Mouse (Mus musculus) forebrain, embryonic 15.5 days (tissue): ENCODE results near the gene Wdr76. TPM values are rescaled to one million over a fixed set of nuclear protein-coding genes. Genes with fewer than 3 reads are reported as not detected.

Experiments
- ATAC-seq: fragments of 200-750 bp; cut with Nextera tagmentation; replicated peaks from 2 replicates; pipeline ENCODE4 v1.8.0; 2017; ENCODE audit warnings: mild to moderate bottlenecking, moderate TSS enrichment, moderate library complexity
- H3K27ac ChIP-seq: fragments of 300-500 bp; sonication (generic); replicated peaks from 2 replicates; pipeline ENCODE4 v1.5.1; 2015; ENCODE audit warnings: mild to moderate bottlenecking, inconsistent platforms
- H3K27me3 ChIP-seq: fragments of 300-500 bp; sonication (generic); 2 replicates; pipeline ENCODE4 v1.6.1; 2015; ENCODE audit warnings: inconsistent platforms
- H3K36me3 ChIP-seq: fragments of 300-500 bp; sonication (generic); 2 replicates; pipeline ENCODE4 v1.6.1; 2015; ENCODE audit warnings: mild to moderate bottlenecking, inconsistent platforms
- H3K4me1 ChIP-seq: fragments of 300-500 bp; sonication (generic); 2 replicates; pipeline ENCODE4 v1.6.1; 2015; ENCODE audit warnings: inconsistent platforms
- H3K4me2 ChIP-seq: fragments of 300-500 bp; sonication (generic); replicated peaks from 2 replicates; pipeline ENCODE4 v1.6.1; 2015; ENCODE audit warnings: mild to moderate bottlenecking, inconsistent platforms
- H3K4me3 ChIP-seq: fragments of 300-500 bp; sonication (generic); 2 replicates; pipeline ENCODE4 v1.5.1; 2015; ENCODE audit warnings: mild to moderate bottlenecking, inconsistent platforms
- H3K9ac ChIP-seq: fragments of 300-500 bp; sonication (generic); replicated peaks from 2 replicates; pipeline ENCODE4 v1.6.1; 2015; ENCODE audit warnings: mild to moderate bottlenecking, inconsistent platforms
- H3K9me3 ChIP-seq: fragments of 300-500 bp; sonication (generic); 2 replicates; pipeline ENCODE4 v1.6.1; 2016; ENCODE audit warnings: inconsistent platforms
- WGBS: fragments of 180-500 bp; shearing (Covaris S2); methylation state at CpG from one replicate; pipeline ENCODE4 v1.1.7; 2015; ENCODE audit warnings: mixed read lengths; 5-methylcytosine and 5-hydroxymethylcytosine counted together
- polyA plus RNA-seq: library from polyadenylated mRNA; unstranded; fragments of >200 nt; fragmentation: Nextera tagmentation; extraction: Ambion mirVana; gene quantifications from 2 replicates; pipeline ENCODE4 v1.2.1, GENCODE M21; 2015

The Wdr76 gene
- polyA plus RNA-seq, 1 experiment from 2014 or later = 7.2 TPM

GRCm38 (mm10) chr2:121583468-121584116 lies 77.1 kb downstream of the Wdr76 start:
- Histone ChIP-seq H3K27me3 (no peaks in the 10 kb centered on the region), H3K9me3 (no peaks in the 10 kb centered on the region), H3K4me1 (peaks cover 23% of the 10 kb centered on the region), H3K27ac (peak overlapping the region; percentile 20; the same call in 1 of the 2 replicates), H3K36me3 (no peaks in the 10 kb centered on the region), H3K4me2 (no peak overlapping the region), H3K9ac (no peak overlapping the region), H3K4me3 (no peak overlapping the region)
- no peak for ATAC-seq
- WGBS = 56% methylated on average over 13 of the region's 13 CpGs

DNA sequence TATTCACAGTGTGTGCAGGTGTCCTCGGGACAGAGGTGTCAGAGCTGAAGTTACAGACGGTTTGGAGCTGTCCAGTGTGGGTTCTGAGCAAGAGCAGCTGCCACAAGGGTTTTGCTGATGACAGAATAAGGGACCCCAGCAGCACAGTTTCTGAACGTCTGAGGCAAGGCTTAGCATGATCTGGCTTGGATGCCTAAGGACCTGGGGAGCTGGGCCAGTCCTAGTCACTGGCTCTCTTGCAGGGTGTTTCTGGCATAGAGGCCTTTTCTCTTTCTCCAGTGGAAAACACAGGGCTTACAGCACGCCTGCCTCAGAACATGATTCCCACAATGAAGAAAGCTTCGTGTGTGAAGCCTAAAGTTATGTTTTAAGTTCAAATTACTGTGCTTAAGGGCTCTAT lies 78.2 kb downstream of the Wdr76 start:
- Histone ChIP-seq H3K9me3 (no peaks in the 10 kb centered on the region), H3K9ac (no peak overlapping the region), H3K27me3 (no peaks in the 10 kb centered on the region), H3K4me3 (no peak overlapping the region), H3K4me2 (no peak overlapping the region), H3K4me1 (peaks cover 28% of the 10 kb centered on the region), H3K36me3 (no peaks in the 10 kb centered on the region), H3K27ac (no peak overlapping the region)
- ATAC-seq = no peak
- 74% methylated on average over 5 of the region's 5 CpGs for WGBS

GRCm38 (mm10) chr2:121587523-121588308 lies 81.2 kb downstream of the Wdr76 start:
- Histone ChIP-seq H3K27ac (peak overlapping the region; percentile 54), H3K4me3 (no peak overlapping the region), H3K9me3 (no peaks in the 10 kb centered on the region), H3K4me2 (no peak overlapping the region), H3K4me1 (peaks cover 25% of the 10 kb centered on the region), H3K27me3 (no peaks in the 10 kb centered on the region), H3K36me3 (no peaks in the 10 kb centered on the region), H3K9ac (no peak overlapping the region)
- WGBS = 31% methylated on average over 12 of the region's 12 CpGs
- peak; percentile 46 for ATAC-seq

GRCm38 (mm10) chr2:121588309-121588694 lies 81.8 kb downstream of the Wdr76 start:
- H3K27me3 ChIP-seq = no peaks in the 10 kb centered on the region
- H3K27ac ChIP-seq = peak overlapping the region; percentile 54
- no peak overlapping the region for H3K4me2 ChIP-seq
- H3K4me1 ChIP-seq = peaks cover 20% of the 10 kb centered on the region
- H3K9ac ChIP-seq = no peak overlapping the region
- WGBS = 30% methylated on average over 4 of the region's 4 CpGs
- no peaks in the 10 kb centered on the region for H3K9me3 ChIP-seq
- no peaks in the 10 kb centered on the region for H3K36me3 ChIP-seq
- peak; percentile 78 for ATAC-seq
- no peak overlapping the region for H3K4me3 ChIP-seq

DNA sequence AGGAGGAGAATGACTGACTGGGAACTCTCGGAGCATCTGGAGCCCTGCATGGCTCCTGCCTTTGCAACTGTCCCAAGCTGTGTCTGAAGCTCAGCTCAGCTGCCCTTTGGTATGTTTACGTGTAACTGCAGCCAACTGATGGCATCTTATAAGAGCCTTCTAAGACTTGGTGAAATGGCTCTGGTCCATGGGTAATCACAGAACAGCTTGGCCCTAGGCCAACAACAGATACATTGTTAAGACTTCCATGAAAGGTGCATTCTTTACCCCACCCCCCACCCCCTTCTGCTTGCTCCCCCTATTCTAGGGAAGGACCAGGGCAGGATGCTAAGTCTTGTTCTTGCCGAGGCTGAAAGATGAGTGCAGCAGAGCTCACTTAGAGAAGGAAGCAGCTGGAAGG lies 87.6 kb downstream of the Wdr76 start:
- no peaks in the 10 kb centered on the region for H3K9me3 ChIP-seq
- no peak overlapping the region for H3K9ac ChIP-seq
- no peaks in the 10 kb centered on the region for H3K27me3 ChIP-seq
- 28% methylated on average over 3 of the region's 3 CpGs for WGBS
- H3K4me3 ChIP-seq = no peak overlapping the region
- H3K4me1 ChIP-seq = peaks cover 11% of the 10 kb centered on the region
- H3K4me2 ChIP-seq = no peak overlapping the region
- ATAC-seq = no peak
- H3K36me3 ChIP-seq = no peaks in the 10 kb centered on the region
- H3K27ac ChIP-seq = no peak overlapping the region

Other genes with a start within 250 kb of the Wdr76 start
- gene Trp53bp1, start 235.3 kb upstream of the Wdr76 start, polyA plus RNA-seq = 186 and 197 TPM in 2 replicates
- 9.4 and 13.9 TPM in 2 replicates for gene Map1a, start 217.1 kb upstream of the Wdr76 start, polyA plus RNA-seq
- gene Ppip5k1, start 151.3 kb upstream of the Wdr76 start, polyA plus RNA-seq = 13.8 and 16.6 TPM in 2 replicates
- 23.8 and 25.1 TPM in 2 replicates for gene Ckmt1, start 149.0 kb upstream of the Wdr76 start, polyA plus RNA-seq
- 0.03 TPM in 1 of 2 replicates, not detected in the other for gene Strc, start 119.6 kb upstream of the Wdr76 start, polyA plus RNA-seq
- 311 and 322 TPM in 2 replicates for gene Pdia3, start 92.9 kb upstream of the Wdr76 start, polyA plus RNA-seq
- 3.8 and 4.2 TPM in 2 replicates for gene Catsper2, start 92.9 kb upstream of the Wdr76 start, polyA plus RNA-seq
- 1.8 and 1.9 TPM in 2 replicates for gene Ell3, start 62.4 kb upstream of the Wdr76 start, polyA plus RNA-seq
- 330 and 368 TPM in 2 replicates for gene Serf2, start 57.5 kb upstream of the Wdr76 start, polyA plus RNA-seq
- 112 TPM in 2 replicates for gene Hypk, start 53.4 kb upstream of the Wdr76 start, polyA plus RNA-seq
- 1.3 and 1.6 TPM in 2 replicates for gene Serinc4, start 49.9 kb upstream of the Wdr76 start, polyA plus RNA-seq
- 69.9 and 73.1 TPM in 2 replicates for gene Mfap1b, start 32.7 kb upstream of the Wdr76 start, polyA plus RNA-seq
- 32.5 and 34.5 TPM in 2 replicates for gene Mfap1a, start 58 bp upstream of the Wdr76 start, polyA plus RNA-seq